Mouse (Mus musculus) heart, embryonic 11.5 days (tissue): ENCODE results near the gene Mb21d2. TPM values are rescaled to one million over a fixed set of nuclear protein-coding genes. Genes with fewer than 3 reads are reported as not detected.

Experiments
- ATAC-seq: fragments of 200-750 bp; cut with Nextera tagmentation; replicated peaks from 2 replicates; pipeline ENCODE4 v1.8.0; 2017; ENCODE audit warnings: moderate library complexity; ENCODE audit not compliant: insufficient number of reproducible peaks, low FRiP score, low TSS enrichment
- H3K27ac ChIP-seq: fragments of 300-500 bp; sonication (generic); 2 replicates; pipeline ENCODE4 v1.5.1; 2014; ENCODE audit warnings: mild to moderate bottlenecking, low read depth, low read length
- H3K27me3 ChIP-seq: fragments of 300-500 bp; sonication (generic); 2 replicates; pipeline ENCODE4 v1.6.1; 2014; ENCODE audit warnings: mild to moderate bottlenecking, low read length, mixed read lengths; ENCODE audit not compliant: control insufficient read depth, insufficient read depth
- H3K36me3 ChIP-seq: fragments of 300-500 bp; sonication (generic); 2 replicates; pipeline ENCODE4 v1.6.1; 2014; ENCODE audit warnings: mild to moderate bottlenecking, low read length, moderate library complexity, mixed read lengths; ENCODE audit not compliant: control insufficient read depth, insufficient read depth
- H3K4me1 ChIP-seq: fragments of 300-500 bp; sonication (generic); 2 replicates; pipeline ENCODE4 v1.6.1; 2014; ENCODE audit warnings: low read length; ENCODE audit not compliant: control insufficient read depth, insufficient read depth
- H3K4me2 ChIP-seq: fragments of 300-500 bp; sonication (generic); 2 replicates; pipeline ENCODE4 v1.6.1; 2014; ENCODE audit warnings: mild to moderate bottlenecking, moderate library complexity
- H3K4me3 ChIP-seq: fragments of 300-500 bp; sonication (generic); 2 replicates; pipeline ENCODE4 v1.5.1; 2014; ENCODE audit warnings: low read depth, low read length
- H3K9ac ChIP-seq: fragments of 300-500 bp; sonication (generic); 2 replicates; pipeline ENCODE4 v1.6.1; 2014; ENCODE audit warnings: mild to moderate bottlenecking, low read depth, low read length, moderate library complexity
- H3K9me3 ChIP-seq: fragments of 300-500 bp; sonication (generic); replicated peaks from 2 replicates; pipeline ENCODE4 v1.6.1; 2016; ENCODE audit warnings: low read length; ENCODE audit not compliant: control insufficient read depth
- WGBS: fragments of 180-500 bp; shearing (Covaris S2); extraction: QIAGEN DNeasy Blood & Tissue Kit; methylation state at CpG from one replicate; pipeline ENCODE4 v1.1.7; 2014; ENCODE audit not compliant: insufficient replicate concordance; 5-methylcytosine and 5-hydroxymethylcytosine counted together
- polyA plus RNA-seq: library from polyadenylated mRNA; unstranded; fragments of >200 nt; fragmentation: Nextera tagmentation; extraction: Ambion mirVana; gene quantifications from 2 replicates; pipeline ENCODE4 v1.2.1, GENCODE M21; 2014

Mb21d2 gene
- polyA plus RNA-seq, 1 experiment from 2014 or later: 5.8 TPM

DNA sequence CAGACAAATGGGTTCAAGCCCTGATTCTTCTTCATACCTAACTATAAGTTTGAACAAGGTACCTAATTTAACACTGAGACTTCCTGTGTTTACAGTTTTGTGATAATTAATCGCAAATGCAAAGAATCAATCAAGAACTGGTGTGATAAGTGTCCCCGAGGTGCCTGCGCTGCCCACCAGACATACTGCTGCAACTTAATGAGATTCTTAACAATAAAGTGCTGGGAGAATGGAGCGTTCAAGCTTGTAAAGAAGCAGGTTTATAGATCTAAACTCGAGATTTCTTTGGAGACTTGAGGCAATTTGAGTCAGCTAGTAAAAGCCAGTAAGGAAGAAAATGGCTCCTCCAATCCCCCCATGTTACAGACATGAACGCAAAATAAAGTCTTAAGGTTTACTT, 107.7 kb downstream of the Mb21d2 start:
- H3K27ac ChIP-seq: no peak overlapping the region
- no peaks in the 10 kb centered on the region for H3K9me3 ChIP-seq
- no peaks in the 10 kb centered on the region for H3K27me3 ChIP-seq
- H3K4me2 ChIP-seq: no peak overlapping the region
- no peak overlapping the region for H3K4me3 ChIP-seq
- 79% methylated on average over 6 of the region's 6 CpGs for whole genome bisulfite sequencing
- ATAC-seq: no peak
- H3K36me3 ChIP-seq: no peaks in the 10 kb centered on the region; the same call in 1 of the 2 replicates
- H3K9ac ChIP-seq: no peak overlapping the region
- no peaks in the 10 kb centered on the region for H3K4me1 ChIP-seq

- Histone ChIP-seq H3K4me3 (no peak overlapping the region), H3K4me1 (no peaks in the 10 kb centered on the region), H3K9ac (no peak overlapping the region), H3K27ac (no peak overlapping the region), H3K9me3 (no peaks in the 10 kb centered on the region), H3K36me3 (no peaks in the 10 kb centered on the region), H3K4me2 (no peak overlapping the region), H3K27me3 (no peaks in the 10 kb centered on the region)
- 77% methylated on average over 5 of the region's 5 CpGs for WGBS
- ATAC-seq: no peak
These were observed 110.7 kb downstream of the Mb21d2 start for GRCm38 (mm10) chr16:28818749-28819285.

GRCm38 (mm10) chr16:28813290-28813689, 116.2 kb downstream of the Mb21d2 start:
- Histone ChIP-seq H3K27ac (no peak overlapping the region), H3K36me3 (no peaks in the 10 kb centered on the region), H3K9ac (no peak overlapping the region), H3K4me1 (no peaks in the 10 kb centered on the region), H3K27me3 (no peaks in the 10 kb centered on the region), H3K4me2 (no peak overlapping the region), H3K9me3 (no peaks in the 10 kb centered on the region), H3K4me3 (no peak overlapping the region)
- no peak for ATAC-seq
- WGBS: 84% methylated on average over 1 of the region's 1 CpGs

DNA sequence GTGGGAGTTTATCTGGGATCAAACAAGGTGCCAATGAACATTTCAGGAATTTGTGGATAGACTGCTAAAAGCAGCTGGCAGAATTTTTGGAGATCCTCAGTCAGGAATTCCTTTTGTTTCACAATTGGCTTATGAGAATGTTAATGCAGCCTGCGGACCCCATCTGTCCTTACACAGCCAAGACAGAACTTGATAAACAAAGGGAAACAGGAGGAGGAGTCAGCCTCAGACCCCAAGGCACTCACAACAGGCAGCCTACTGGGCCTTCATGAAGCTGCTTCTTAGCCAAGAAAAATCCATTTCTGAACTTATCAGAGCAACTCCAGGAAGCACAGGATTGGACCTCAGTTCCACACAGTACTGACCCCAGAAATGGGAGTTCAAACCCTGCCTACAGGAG, 120.4 kb downstream of the Mb21d2 start:
- H3K27me3 ChIP-seq: no peaks in the 10 kb centered on the region
- H3K9ac ChIP-seq: no peak overlapping the region
- H3K4me2 ChIP-seq: no peak overlapping the region
- no peak overlapping the region for H3K27ac ChIP-seq
- no peak for ATAC-seq
- no peaks in the 10 kb centered on the region for H3K36me3 ChIP-seq
- H3K4me1 ChIP-seq: no peaks in the 10 kb centered on the region
- WGBS: 40% methylated on average over 1 of the region's 1 CpGs
- H3K4me3 ChIP-seq: no peak overlapping the region
- H3K9me3 ChIP-seq: no peaks in the 10 kb centered on the region

- H3K4me1 ChIP-seq: no peaks in the 10 kb centered on the region
- WGBS: 2% methylated on average over 4 of the region's 4 CpGs
- H3K36me3 ChIP-seq: no peaks in the 10 kb centered on the region
- H3K4me3 ChIP-seq: no peak overlapping the region
- no peak overlapping the region for H3K27ac ChIP-seq
- ATAC-seq: no peak
- H3K27me3 ChIP-seq: no peaks in the 10 kb centered on the region
- no peak overlapping the region for H3K9ac ChIP-seq
- H3K4me2 ChIP-seq: no peak overlapping the region
- no peaks in the 10 kb centered on the region for H3K9me3 ChIP-seq
These were observed 136.4 kb downstream of the Mb21d2 start for GRCm38 (mm10) chr16:28793115-28793514.

Other genes with a start within 250 kb of the Mb21d2 start
- 6.7 and 7.8 TPM in 2 replicates for gene Fgf12, start 176.6 kb downstream of the Mb21d2 start, polyA plus RNA-seq